Mouse (Mus musculus) 3T3-L1 (cell line): ENCODE results near the gene Ccdc142.

Experiments
- DNase-seq: peaks from one replicate; pipeline ENCODE4 v3.0.0-alpha.2; 2015; ENCODE audit warnings: low read depth, low spot score

Ccdc142 gene

DNA sequence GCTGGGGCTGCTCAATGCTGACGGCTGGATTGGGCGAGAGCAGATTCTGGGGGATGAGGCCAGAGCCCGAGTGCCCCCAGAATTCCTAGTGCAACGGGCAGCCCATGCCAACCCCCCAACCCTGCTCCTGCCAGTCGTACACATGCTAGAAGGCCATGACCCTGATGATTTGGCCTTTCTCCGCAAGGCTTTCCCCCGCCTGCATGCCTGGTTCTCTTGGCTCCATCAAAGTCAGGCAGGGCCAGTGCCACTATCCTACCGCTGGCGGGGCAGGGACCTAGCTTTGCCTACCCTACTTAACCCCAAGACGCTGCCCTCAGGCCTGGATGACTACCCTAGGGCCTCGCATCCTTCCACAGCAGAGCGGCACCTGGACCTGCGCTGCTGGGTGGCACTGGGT, 16.2 kb downstream of the Ccdc142 start:
- DNase-seq: no peak

DNA sequence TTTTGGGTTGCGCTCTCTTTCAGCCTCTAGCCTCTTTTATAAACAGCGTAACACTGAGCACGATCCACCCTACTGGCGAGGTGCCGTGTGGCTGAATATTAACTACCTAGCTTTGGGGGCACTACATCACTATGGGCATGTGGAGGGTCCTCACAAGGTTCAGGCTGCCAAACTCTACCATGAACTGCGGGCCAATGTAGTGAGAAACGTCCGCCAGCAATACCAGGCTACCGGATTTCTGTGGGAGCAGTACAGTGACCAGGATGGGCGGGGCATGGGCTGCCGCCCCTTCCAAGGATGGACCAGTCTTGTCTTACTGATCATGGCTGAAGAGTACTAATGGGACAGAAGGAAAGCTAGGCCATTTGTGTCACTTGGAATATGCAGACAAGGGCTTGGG, 17.0 kb downstream of the Ccdc142 start:
- no peak for DNase-seq

DNA sequence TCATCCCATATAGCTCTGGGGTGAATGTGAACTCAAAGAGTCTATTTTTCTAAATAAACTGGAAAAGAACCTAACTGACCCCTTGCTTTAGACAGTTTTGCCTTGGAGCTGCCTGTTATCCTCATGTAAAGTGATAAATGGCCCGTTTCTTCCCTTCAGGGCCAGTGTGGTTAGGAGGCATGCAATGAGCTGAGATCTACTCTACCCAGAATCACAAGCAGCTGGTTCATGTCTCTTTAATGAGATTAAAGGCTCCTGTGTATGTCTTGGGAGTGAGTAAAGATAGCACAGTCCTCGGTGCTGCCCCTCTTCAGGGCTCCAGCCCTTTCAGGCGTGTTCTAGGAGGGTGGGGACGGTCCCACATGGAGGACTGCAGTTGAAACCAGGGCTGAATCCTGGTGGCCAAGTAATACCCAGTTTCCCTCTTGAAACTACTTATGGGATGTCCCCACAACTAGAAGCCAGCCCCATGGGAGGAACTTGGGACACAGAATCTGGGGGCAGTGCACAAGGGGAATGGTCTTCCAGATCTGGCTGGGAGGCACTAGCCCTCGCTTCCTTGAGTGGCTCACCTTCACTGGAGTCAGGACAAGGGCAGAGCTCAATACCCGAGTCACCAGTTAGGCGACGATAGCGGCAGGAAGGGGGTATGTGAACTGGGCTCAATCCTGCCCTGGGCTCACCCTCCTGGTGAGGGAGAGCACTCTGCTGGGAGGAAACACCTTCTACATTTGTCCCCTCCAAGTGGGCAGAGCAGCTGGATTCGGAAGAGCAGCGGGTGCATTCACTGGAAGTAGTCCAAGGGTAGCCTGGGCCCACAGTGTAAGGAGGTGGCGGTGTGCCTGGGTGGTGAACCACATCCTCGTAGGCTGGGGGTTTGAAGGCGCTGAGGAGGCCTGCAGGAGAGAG, 17.7 kb downstream of the Ccdc142 start:
- DNase-seq: no peak

DNA sequence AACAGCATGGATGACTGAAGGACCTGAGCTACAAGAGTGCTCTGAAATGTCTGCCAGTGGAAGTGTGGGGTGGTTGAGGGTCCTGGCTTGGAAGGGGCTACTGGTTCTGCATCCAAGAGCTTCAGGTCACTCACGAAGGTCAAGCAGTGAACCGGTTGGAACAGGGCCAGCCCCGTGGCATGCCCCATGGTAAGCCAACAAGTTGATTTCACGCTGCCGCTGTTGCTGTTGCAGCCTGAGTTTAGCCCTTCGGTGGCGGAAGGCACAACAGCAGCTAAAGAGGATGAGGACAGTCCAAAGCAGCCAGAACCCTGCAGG, 18.3 kb downstream of the Ccdc142 start:
- no peak for DNase-seq

DNA sequence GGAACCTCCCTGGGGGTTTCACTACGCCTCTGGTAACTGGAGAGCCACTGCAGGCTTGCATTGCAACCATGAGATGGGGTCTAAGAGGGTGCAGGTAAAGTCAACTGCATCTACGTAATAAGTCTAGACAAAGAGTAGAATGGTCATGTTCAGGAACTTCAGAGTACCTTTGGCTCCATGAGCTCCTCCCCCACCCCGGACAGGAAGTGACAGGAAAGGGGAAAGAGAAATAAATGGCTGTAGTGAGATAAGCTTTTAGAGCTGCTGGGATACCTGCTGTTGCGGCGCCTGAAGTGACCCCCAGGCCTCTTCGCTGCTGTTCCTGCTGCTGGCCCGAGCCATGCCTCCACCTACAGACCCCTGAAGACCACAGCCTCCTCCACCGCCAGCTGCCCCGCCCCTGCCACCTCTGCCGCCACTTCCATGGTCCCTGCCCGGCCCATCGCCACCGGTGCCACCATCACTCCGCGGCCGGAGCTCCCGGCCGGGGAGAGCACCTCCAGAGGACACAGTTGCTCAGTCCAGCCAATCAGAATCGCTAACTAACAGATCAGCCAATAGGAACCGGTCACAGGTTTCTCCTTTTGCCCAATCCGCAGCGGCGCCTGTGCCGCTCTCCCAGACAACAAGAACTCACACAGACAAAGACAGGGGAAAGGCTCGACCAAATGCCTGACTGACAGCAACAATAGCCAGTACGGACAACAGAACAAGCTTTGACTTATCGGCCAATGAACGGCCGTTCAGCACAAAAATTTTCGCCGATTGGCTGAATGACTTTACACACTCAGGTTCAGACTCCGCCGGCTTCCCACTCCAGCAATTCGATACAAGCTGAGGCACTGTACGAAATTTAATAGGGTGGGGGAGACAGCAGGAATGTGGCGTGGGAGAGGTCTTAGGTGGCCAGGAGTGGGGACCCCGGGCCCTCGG, 19.8 kb downstream of the Ccdc142 start, which contains the start of gene Wbp1:
TSS of gene Wbp1 (minus strand) at position 630 of the 933 bp plus-strand sequence.
- DNase-seq: peak; percentile 100

DNA sequence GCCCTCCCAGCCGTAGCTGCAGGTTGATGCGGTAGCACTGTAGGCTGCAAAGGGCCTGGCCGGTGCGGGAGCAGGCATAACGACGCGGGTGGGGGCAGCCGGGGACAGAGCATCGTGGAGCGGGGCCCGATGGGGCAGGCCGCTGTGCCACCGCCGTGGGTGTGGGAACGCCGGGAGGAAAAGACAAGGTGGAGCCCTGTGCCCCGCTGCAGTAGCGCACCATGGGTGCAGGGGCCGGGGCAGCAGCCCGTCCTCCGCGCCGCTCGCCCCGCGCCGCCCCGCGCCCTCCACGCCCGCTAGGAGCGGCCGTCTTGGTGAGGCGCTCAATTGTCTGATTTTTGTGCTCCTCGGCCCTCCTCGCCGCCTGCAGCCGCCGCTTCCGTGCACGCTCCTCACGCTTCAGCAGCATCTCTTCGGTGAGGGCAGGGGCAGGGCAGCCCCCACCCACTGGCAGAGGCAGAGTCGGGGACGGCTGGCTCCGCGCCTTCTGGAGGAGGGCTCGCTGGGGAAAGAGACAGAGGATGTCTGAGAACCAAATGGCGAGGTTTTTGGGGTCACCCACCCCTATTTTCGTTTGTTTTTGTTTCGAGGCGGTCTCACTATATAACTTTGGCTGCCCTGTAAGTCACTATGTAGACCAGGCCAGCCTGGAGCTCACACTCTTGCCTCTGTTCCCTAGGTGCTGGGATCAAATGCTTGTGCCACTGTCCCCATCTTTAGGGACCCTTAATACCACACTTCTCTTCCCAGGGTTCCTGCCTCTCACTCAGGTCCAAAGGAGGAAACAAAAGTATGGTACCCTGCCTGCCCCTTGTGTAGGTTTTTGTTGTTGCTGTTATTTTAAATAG, 20.7 kb downstream of the Ccdc142 start:
- DNase-seq: no peak

DNA sequence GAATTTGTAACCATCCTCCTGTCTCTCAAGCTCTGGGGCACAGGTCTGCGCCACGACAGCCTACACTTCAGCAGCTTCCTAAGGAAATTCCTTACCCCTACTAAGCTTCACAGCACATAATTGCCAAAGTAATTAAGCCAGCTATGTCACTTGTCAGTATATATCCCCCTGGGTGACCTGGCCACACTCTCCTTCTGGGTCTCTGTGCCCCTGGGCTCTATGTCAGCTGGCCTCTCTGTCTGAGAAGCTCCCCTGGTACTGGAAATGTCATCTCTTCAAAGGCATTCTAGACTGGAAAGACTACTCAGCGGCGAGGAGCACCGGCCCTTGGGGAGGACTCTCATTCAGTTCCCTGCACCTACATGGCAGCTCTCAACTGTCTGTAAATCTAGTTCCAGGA, 21.6 kb downstream of the Ccdc142 start:
- no peak for DNase-seq

DNA sequence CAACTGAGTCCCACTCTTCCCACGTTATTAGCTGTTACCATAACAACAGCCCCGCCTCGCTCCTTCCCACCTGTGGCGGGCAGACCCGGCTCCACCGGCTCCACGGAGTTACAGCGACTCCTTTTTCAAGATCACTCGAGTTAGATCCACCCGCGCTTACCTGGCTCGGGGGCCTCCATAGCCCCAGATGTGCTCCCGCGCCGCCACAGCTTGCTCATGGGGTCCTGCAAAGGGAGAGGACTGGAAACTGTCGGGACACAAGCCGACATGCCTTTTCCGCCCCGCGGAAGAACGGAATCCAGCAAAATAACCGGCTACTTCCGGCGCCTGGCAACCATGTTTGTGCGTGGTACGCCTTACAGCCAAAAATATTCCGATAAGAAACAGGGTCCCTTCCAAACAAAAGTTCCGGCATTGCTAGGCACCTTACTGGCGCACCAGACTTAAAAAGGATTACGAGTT, 23.5 kb downstream of the Ccdc142 start:
- DNase-seq: peak; percentile 99

DNA sequence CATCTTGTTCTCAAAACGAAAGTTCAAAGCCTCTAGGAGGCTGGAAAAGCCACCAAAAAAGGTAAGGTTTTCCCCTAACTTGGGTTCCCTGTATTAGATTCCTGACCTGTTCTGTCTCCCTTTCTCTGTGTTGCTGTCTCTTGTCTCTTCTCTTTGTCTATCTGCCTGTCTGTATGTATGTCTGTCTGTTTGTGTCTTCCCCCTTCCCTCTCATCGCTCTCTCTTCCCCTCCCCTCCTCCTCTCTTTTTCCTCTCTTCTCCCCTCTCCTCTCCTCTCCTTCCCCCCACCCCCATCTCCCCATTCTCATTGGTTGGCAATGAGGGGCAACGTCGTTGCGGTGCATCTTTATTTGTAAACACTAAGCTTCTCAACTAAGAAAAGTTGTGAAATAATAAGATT, 23.9 kb downstream of the Ccdc142 start, which contains the start of gene Ino80b:
TSS of gene Ino80b (minus strand) at position 101 of the 400 bp plus-strand sequence.
- no peak for DNase-seq

DNA sequence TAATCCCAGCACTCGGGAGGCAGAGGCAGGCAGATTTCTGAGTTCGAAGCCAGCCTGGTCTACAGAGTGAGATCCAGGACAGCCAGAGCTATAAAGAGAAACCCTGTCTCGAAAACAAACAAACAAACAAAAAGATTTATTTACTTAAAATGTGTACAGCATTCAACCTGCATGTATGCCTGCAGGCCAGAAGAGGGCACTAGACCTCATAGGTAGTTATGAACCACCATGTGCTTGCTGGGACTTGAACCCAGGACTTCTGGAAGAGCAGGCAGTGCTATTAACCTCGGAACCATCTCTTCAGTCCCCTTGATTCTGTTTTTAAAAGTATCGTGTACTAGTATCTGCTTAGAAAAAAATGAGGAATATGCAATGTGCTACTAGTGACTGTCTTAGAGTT, 26.0 kb downstream of the Ccdc142 start:
- no peak for DNase-seq

DNA sequence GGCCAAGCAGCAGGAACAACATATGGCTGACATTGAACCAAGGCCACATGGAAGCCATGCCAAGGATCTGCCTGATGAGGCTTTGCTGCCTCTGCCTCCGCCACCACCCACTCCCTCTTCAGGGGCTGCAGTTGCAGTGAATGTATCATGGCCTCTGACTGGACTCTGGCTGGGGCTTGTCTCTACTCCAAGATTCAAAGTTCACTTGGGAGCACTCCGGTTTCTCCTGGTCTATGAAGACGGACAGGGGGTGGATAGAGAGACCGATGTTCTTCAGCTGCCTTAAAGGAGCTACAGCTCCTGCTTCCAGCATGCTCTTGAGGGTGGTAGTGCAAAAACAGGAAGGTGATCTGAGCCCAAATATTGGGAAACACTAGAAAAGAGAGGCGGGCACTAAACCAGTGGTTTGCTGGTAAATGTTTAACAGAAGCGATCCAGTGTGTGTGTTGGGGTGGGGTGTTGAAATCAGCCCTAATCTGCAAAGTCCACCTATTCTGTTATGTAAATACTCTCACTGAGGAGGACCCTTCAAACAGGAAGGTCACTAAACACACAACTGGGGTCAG, 30.2 kb downstream of the Ccdc142 start:
- DNase-seq: no peak

DNA sequence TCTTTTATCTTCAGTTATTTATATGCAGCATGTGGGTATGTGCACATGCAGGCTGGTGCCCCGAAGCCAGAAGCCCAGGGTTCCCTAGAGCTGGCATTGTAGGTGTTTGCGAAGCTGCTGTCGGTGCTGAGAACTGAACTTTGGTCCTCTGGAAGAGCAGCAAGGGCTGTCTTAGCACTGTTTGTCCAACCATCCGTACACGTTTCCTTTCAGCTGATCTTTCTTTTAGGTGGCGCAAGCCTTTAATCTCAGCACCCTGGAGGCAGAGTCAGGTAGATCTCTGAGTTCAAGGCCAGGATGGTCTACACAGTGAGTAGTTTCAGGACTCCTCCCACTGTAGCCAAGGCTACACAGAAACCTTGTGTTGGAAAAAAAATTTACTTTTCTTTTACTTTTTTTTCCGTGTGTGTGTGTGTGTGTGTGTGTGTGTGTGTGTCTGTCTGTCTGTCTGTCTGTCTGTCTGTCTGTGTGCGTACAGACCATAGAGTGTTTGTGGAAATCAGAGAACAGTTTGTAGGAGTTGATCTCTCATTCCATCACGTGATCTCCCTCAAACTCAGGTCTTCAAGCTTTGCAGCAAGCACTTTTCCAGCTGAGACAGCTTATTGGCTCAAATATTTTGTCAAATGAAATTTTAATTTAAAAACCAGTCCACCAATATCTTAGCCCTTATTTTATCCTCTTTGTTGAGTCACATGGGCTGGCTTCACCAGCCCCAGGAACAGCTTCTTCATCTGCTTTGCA, 30.9 kb downstream of the Ccdc142 start:
- DNase-seq: no peak

DNA sequence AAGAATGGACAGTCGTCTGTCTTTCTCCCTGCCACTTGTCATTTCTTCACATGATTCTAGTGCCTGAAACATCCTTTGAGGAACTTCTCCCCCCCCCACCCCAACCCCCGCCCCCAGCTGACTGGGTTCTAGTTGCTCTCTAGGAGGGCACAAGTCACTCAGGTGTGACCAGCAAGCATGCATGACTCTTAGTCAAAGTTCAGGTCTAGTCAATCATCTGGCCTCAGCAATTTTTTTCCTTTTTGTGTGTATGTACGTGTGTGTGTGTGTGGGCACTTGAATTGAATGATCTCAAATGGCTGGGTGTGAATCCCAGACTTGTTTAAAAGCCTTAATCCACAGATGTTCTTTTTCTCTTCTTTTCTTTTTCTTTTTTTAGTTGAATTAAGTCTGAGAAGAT, 32.8 kb downstream of the Ccdc142 start:
- no peak for DNase-seq

DNA sequence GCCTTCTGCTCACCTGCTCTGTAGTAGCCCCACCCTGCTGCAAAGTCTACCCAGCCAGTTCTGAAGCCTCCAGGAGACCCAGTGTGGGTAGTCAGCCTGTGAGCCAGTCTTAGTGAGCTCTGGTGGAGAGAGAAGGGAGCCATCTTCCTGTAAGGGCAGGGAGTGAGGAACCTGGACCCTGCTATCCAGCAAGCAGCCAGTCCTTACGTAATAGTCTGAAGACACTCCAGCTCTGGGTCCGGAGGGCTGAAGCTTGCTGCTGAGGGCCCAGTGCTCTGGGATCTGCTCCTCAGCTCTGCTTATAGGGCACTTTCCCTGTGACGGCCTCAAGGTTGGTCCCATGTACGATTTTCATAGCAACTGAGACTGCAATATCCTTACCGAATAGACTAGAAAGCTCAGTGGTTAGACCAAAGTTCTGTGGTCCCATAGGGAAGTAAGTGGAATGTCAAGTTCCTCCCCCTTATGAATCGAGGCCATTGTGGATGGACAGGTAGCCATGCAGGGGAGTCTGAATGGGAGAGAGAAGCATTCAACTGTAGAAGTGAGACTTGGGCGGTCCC, 33.6 kb downstream of the Ccdc142 start, which contains the start of gene Rtkn:
TSS of gene Rtkn (plus strand) at position 513 of the 563 bp plus-strand sequence.
- DNase-seq: no peak

DNA sequence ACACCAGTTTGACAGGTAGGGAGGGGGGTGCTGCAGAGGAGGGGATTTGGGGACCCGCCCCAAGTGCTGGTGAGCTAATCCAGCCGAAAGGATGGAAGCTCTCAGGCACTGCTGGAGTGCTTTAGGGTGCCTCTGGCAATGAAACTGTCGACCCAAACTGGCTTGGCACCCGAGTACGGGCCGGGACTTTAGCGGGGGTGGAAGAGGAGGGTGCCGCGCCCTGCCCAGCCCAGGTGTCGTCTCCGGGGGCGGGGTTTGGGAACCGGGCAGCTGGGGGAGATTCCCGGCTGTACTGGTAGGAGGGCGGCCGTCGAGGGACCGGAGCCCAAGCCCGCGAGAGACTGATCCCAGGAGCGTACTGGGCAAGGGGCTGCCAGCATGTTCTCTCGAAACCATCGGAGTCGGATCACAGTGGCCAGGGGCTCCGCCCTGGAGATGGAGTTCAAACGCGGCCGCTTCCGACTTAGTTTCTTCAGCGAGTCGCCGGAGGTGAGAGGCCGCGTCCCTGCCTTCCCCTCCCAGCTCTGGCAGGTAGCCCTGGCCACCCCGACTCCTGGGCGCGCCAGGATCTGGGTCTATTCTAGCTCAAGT, 34.3 kb downstream of the Ccdc142 start:
- DNase-seq: no peak

DNA sequence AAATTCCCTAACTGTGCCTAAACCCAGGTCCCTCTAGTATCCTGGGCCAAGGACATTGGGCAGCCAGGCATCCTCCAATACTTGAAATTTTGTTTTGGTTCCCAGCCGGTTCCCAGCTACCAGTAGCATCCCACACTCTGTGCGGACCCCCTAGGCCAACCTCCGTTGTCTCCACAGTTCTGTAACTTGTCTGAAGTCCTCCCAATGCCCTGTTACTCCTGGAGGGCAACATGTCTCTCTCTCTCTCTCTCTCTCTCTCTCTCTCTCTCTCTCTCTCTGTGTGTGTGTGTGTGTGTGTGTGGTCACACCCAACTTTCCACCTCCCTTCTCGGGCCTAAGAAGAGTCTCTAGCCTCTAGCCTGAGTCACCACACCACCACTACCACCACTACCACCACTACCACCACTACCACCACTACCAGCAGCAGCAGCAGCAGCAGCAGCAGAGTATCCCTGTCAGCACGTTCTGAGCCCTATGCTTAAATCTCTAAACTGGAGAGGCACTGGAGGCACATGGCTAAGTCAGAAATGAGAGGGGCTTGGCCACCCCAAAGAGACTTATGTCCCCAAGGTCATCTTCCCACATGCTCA, 35.0 kb downstream of the Ccdc142 start:
- peak; percentile 80 for DNase-seq

DNA sequence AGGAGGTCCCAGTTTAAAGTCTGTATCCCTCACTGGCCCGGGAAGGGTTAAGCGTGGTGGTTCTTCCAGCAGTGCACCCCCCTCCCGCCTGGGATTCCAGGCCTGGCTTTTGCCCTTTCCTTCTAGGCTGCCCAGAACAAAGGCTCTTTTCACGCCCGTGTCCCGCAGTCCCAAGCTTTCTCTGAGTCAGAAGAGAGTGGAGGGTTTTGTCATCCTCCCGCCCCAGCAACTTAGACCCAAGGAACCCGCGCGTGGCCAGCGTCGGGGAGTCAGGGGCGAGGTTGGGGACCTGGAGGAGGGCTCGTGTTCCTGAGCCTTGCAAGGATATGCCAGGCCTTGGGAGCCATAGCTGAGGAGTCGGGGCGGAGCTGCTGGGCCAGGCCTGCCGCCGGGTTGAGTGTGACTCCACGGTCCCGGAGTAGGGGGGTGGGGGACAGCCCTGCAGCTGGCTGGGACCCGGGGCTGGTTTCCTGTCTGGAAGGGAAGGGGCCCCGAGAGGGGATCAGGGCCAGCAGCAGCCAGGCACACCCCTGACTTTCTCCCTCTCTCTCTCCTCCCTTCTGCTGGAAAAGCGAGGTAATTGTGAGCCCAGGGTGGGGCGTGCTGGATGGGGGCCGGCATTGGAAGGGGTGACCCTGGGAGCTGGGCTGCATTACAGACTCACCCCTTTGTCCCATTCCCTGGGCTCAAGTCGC, 35.6 kb downstream of the Ccdc142 start:
- peak; percentile 82 for DNase-seq

DNA sequence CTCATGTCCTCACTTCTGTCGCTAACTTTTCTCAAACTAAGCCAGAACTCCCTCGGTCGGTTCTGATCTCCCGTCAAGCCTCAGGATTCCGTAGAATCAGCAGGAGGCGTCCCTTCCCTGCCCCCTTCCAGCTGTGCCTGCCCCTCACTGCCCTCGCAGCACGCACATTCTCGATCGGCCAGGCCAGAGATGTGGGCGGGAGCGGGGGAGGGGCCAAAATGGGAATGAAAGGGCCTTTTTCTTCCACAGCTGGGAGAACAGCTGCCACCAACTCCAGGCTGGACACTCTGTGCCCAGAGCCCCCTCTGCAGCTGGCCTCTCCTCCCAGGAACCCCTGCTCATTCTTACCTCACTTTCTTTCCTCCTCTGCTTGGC, 36.2 kb downstream of the Ccdc142 start:
- peak; percentile 98 for DNase-seq

DNA sequence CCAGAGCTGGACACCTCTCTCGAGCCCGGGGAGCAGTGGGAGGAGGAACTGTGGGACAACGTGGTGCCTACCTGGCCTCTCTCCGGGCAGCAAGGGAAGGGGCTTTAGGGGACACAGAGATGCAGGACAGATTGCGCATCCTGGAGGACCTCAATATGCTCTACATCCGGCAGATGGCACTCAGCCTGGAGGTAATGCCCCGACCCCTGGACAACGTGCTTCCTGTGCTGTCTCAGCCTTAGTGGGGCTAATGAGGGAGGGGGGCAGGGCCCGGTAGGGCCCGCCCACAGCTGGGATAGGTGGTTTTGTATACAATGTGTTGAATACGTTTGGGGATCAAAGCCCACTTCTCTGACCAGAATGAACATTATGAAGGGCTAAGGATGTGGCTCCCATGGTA, 36.7 kb downstream of the Ccdc142 start:
- peak; percentile 86 for DNase-seq
